11 mouse cellular contexts compared by ENCODE assay signal in genomic region chr12:40243821-40244221, GRCm38 (mm10). TPM values are rescaled to one million over a fixed set of nuclear protein-coding genes. Genes with fewer than 3 reads are reported as not detected.
DNase-seq lines count a peak whose midpoint lies in the region; ATAC-seq and TF ChIP-seq lines count a peak whose summit lies in the region.
"Had no signal": no experiment of that assay in that cellular context is flagged by ENCODE, and none has a peak within 500 bp of the region (broad histone marks: within the 10 kb centered on the region; RNA-seq: fewer than 3 reads in every experiment).

No protein-coding gene starts in this region.

- H3K36me3 ChIP-seq in limb, embryonic 14.5 days (ENCODE audit: control insufficient read depth, insufficient read depth, low read length): no peaks in the 10 kb centered on the region
- H3K36me3 ChIP-seq in limb, embryonic 10.5 days: no peaks in the 10 kb centered on the region
- H3K36me3 ChIP-seq in hindbrain, embryonic 16.5 days (ENCODE audit: control insufficient read depth, insufficient read depth, low read length): no peaks in the 10 kb centered on the region
- H3K36me3 ChIP-seq: limb, embryonic 12.5 days had no signal

- H3K27ac ChIP-seq in limb, embryonic 14.5 days (replicated peaks; ENCODE audit: low read depth, low read length): no peak overlapping the region
- no peak overlapping the region for H3K27ac ChIP-seq in limb, embryonic 10.5 days
- no peak overlapping the region for H3K27ac ChIP-seq in hindbrain, embryonic 16.5 days (ENCODE audit: low read depth, low read length)
- H3K27ac ChIP-seq: limb, embryonic 12.5 days had no signal

- H3K4me2 ChIP-seq in limb, embryonic 14.5 days (replicated peaks; ENCODE audit: low read depth, low read length, severe bottlenecking): no peak overlapping the region
- no peak overlapping the region for H3K4me2 ChIP-seq in hindbrain, embryonic 16.5 days (ENCODE audit: low read length)
- H3K4me2 ChIP-seq: limb, embryonic 12.5 days had no signal

- peak; percentile 25 for DNase-seq in limb, embryonic 14.5 days (ENCODE audit: low spot score)
- no peak for DNase-seq in limb, embryonic 10.5 days (ENCODE audit: low spot score)
- DNase-seq in adrenal gland, postnatal 14 days: peak; percentile 92
- DNase-seq in gastrocnemius, postnatal 10 days: peak; percentile 49
- DNase-seq in lung, postnatal 14 days: peak; percentile 75
- DNase-seq in urinary bladder, postnatal 4 days (ENCODE audit: low spot score in 2 of 2): peak; percentile 36 to 61
- DNase-seq in frontal cortex, adult 2 months (ENCODE audit: extremely low spot score in 1 of 2, low spot score in 1 of 2): no peak

- H3K9me3 ChIP-seq in limb, embryonic 14.5 days (ENCODE audit: control insufficient read depth, low read length): no peaks in the 10 kb centered on the region
- no peaks in the 10 kb centered on the region for H3K9me3 ChIP-seq in limb, embryonic 10.5 days (replicated peaks)
- no peaks in the 10 kb centered on the region for H3K9me3 ChIP-seq in hindbrain, embryonic 16.5 days (ENCODE audit: control insufficient read depth, low read length)
- H3K9me3 ChIP-seq: limb, embryonic 12.5 days had no signal

- no peaks in the 10 kb centered on the region for H3K27me3 ChIP-seq in limb, embryonic 14.5 days (ENCODE audit: control insufficient read depth, insufficient read depth, low read length)
- no peaks in the 10 kb centered on the region for H3K27me3 ChIP-seq in limb, embryonic 10.5 days (ENCODE audit: low read depth, poor library complexity, severe bottlenecking)
- H3K27me3 ChIP-seq in hindbrain, embryonic 16.5 days (replicated peaks; ENCODE audit: control insufficient read depth, insufficient read depth, low read length): no peaks in the 10 kb centered on the region
- H3K27me3 ChIP-seq: limb, embryonic 12.5 days; Patski had no signal

- ATAC-seq in limb, embryonic 14.5 days (ENCODE audit: low FRiP score, low read depth): no peak
- ATAC-seq in hindbrain, embryonic 16.5 days: peak; percentile 49; the same call in 1 of the 2 replicates
- ATAC-seq: Patski had no signal

- H3K4me1 ChIP-seq in limb, embryonic 14.5 days (ENCODE audit: control insufficient read depth, insufficient read depth, low read length): no peaks in the 10 kb centered on the region
- peaks cover 21% of the 10 kb centered on the region for H3K4me1 ChIP-seq in limb, embryonic 10.5 days
- no peaks in the 10 kb centered on the region for H3K4me1 ChIP-seq in hindbrain, embryonic 16.5 days (ENCODE audit: control insufficient read depth, insufficient read depth, low read depth, low read length)

- TF ChIP-seq POLR2A in limb, embryonic 14.5 days (IDR thresholded peaks at IDR 0.05; ENCODE audit: borderline replicate concordance, extremely low read depth, insufficient read depth, insufficient read length): no peak

- no peak overlapping the region for H3K9ac ChIP-seq in limb, embryonic 14.5 days (ENCODE audit: low read depth, low read length, severe bottlenecking)
- H3K9ac ChIP-seq in hindbrain, embryonic 16.5 days (ENCODE audit: low read depth, low read length): no peak overlapping the region
- H3K9ac ChIP-seq: limb, embryonic 12.5 days had no signal

- WGBS in limb, embryonic 14.5 days: 56% methylated on average over 11 of the region's 11 CpGs
- WGBS in limb, embryonic 10.5 days: 69% methylated on average over 11 of the region's 11 CpGs
- WGBS in hindbrain, embryonic 16.5 days: 42% methylated on average over 11 of the region's 11 CpGs

- no peak overlapping the region for H3K4me3 ChIP-seq in limb, embryonic 14.5 days (replicated peaks; ENCODE audit: low read length)
- H3K4me3 ChIP-seq in limb, embryonic 10.5 days: no peak overlapping the region
- no peak overlapping the region for H3K4me3 ChIP-seq in hindbrain, embryonic 16.5 days (ENCODE audit: low read length)
- H3K4me3 ChIP-seq: limb, embryonic 12.5 days had no signal

RNA-seq across cellular contexts. Expression of gene Ifrd1, which starts 4.5 kb away (rescaled TPM):
- 36.6 and 45.1 TPM in 2 replicates for polyA plus RNA-seq in limb, embryonic 14.5 days (2012; rRNA removed)
- 117 and 120 TPM in 2 replicates for polyA plus RNA-seq in limb, embryonic 14.5 days (2014; fragmentation: Nextera tagmentation; extraction: Ambion mirVana)
- 117 and 124 TPM in 2 replicates for polyA plus RNA-seq in limb, embryonic 10.5 days (2016; fragmentation: Nextera tagmentation; extraction: Ambion mirVana)
- 155 and 156 TPM in 2 replicates for total RNA-seq in adrenal gland, postnatal 14 days (2021)
- total RNA-seq in gastrocnemius, postnatal 10 days (2021): 10 to 100 TPM; 78.5 to 81.5 TPM
- 152 and 156 TPM in 2 replicates for polyA plus RNA-seq in hindbrain, embryonic 16.5 days (2015; fragmentation: Nextera tagmentation; extraction: Ambion mirVana)
- 50.8 and 72.4 TPM in 2 replicates for polyA plus RNA-seq in frontal cortex, adult 2 months (2012; rRNA removed)

RNA-seq across cellular contexts. Expression of gene Lsmem1, which starts 44.5 kb away (rescaled TPM):
- 0.77 and 1.9 TPM in 2 replicates for polyA plus RNA-seq in limb, embryonic 14.5 days (2012; rRNA removed)
- 1.2 and 2.0 TPM in 2 replicates for polyA plus RNA-seq in limb, embryonic 14.5 days (2014; fragmentation: Nextera tagmentation; extraction: Ambion mirVana)
- not detected in 2 replicates for polyA plus RNA-seq in limb, embryonic 10.5 days (2016; fragmentation: Nextera tagmentation; extraction: Ambion mirVana)
- 0.26 TPM in 1 of 2 replicates, not detected in the other for total RNA-seq in adrenal gland, postnatal 14 days (2021)
- total RNA-seq in gastrocnemius, postnatal 10 days (2021): 10 to 100 TPM; 40.8 to 45.7 TPM
- 0.16 TPM in 1 of 2 replicates, not detected in the other for polyA plus RNA-seq in hindbrain, embryonic 16.5 days (2015; fragmentation: Nextera tagmentation; extraction: Ambion mirVana)
- polyA plus RNA-seq in frontal cortex, adult 2 months (2012; rRNA removed): 2.1 TPM in 2 replicates
- polyA plus RNA-seq: Patski; small intestine, adult 2 months had no signal

Comparison
In these comparisons a context has a peak if more than half of its experiments do, and no peak if none do; other contexts are left out.
1. DNase-seq: peak in limb, embryonic 14.5 days (single experiment), adrenal gland, postnatal 14 days (single experiment), gastrocnemius, postnatal 10 days (single experiment), lung, postnatal 14 days (single experiment) and urinary bladder, postnatal 4 days (2 of 2); none in limb, embryonic 10.5 days (single experiment) and frontal cortex, adult 2 months (0 of 2).